Mouse (Mus musculus) central nervous system, embryonic 11.5 days (tissue): ENCODE data around the gene Hsd17b13. TPM values are rescaled to one million over a fixed set of nuclear protein-coding genes. Genes with fewer than 3 reads are reported as not detected.

Source experiments
- polyA plus RNA-seq: library from polyadenylated mRNA; depleted of rRNA; stranded (reverse); fragments of >200 nt; gene quantifications from 2 replicates; pipeline ENCODE4 v1.2.3, GENCODE M21; 2012; rRNA removed

Gene Hsd17b13
- 0.05 TPM in 1 of 2 replicates, not detected in the other for polyA plus RNA-seq

GRCm38 (mm10) chr5:103977297-103977696 lies at the start of gene Hsd17b13:
Hsd17b13 (minus strand) TSS chr5:103977410.

DNA sequence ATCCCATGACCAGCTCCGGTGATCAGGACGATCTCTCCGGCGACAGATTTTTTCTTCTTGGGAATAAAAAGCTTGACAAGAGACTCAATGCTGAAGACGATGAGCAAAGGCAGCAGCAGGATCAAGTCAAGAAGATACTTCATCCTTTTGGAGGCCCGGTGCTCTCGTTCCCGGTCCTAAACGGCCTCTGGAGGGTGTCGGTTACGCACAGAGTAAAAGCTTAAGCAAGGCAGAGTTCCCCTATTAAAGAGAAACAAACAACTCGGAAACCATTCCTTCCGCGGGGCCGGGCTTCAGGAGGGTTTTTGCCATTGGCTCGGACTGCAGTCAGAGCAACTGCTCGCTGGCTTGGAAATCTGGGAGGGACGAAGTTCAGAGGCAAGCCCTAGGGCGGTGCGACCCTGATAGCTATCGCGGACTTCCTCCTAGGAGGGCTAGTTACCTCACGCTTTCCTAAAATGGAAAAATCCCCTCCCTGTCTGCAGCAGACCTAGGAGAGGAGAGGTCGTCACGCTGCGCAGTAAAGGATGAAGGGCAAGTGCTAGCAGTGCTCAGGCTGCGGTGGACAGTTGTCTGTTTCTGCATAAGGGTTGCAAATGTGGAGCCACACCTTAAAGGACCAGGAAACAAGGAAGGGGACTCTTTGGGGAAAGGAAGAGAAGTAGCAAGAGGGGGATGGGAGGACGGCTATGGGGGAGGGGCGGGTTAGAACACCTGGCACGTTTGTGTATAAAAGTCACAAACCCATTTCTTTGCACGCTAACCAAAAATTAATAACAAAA lies 44.6 kb upstream of the Hsd17b13 start, which contains the start of gene Hsd17b11:
Gene Hsd17b11, minus strand, starts transcription at position 323 of the 782 bp plus-strand sequence.

GRCm38 (mm10) chr5:103910748-103911409 lies 66.3 kb downstream of the Hsd17b13 start, which contains the start of gene Klhl8:
Klhl8 (minus strand) TSS chr5:103911259.

Other genes starting within 250 kb of the Hsd17b13 start
- gene Klhl8, start 66.2 kb downstream of the Hsd17b13 start, polyA plus RNA-seq, result 9.8 and 11.3 TPM in 2 replicates
- 5.3 and 10.0 TPM in 2 replicates for gene Hsd17b11, start 44.5 kb upstream of the Hsd17b13 start, polyA plus RNA-seq
- 52.8 and 77.2 TPM in 2 replicates for gene Nudt9, start 68.9 kb upstream of the Hsd17b13 start, polyA plus RNA-seq
- gene Gm17660, start 100.2 kb upstream of the Hsd17b13 start, polyA plus RNA-seq, result not detected in 2 replicates
- gene Sparcl1, start 136.3 kb upstream of the Hsd17b13 start, polyA plus RNA-seq, result 44.5 and 50.0 TPM in 2 replicates
- 0.04 TPM in 1 of 2 replicates, not detected in the other for gene Dspp, start 193.3 kb upstream of the Hsd17b13 start, polyA plus RNA-seq
- 0.21 and 0.62 TPM in 2 replicates for gene Dmp1, start 225.2 kb upstream of the Hsd17b13 start, polyA plus RNA-seq